Mouse (Mus musculus): Measurements from ENCODE around the gene Prkca. TPM values are rescaled to one million over a fixed set of nuclear protein-coding genes. Genes with fewer than 3 reads are reported as not detected.

Prkca gene
- polyA plus RNA-seq, 1 experiment = not detected

- no peak for TF ChIP-seq GATA1 (IDR thresholded peaks at IDR 0.05; ENCODE audit: low read length)
Observed at GRCm38 (mm10) chr11:108136341-108136740, 207.4 kb downstream of the Prkca start.

- no peak for TF ChIP-seq GATA1 (IDR thresholded peaks at IDR 0.05; ENCODE audit: low read length)
Observed at GRCm38 (mm10) chr11:108135407-108136159, 208.1 kb downstream of the Prkca start.

GRCm38 (mm10) chr11:108128593-108128992, 215.1 kb downstream of the Prkca start:
- TF ChIP-seq GATA1 (IDR thresholded peaks at IDR 0.05; ENCODE audit: low read length) = no peak

GRCm38 (mm10) chr11:108127908-108128307, 215.8 kb downstream of the Prkca start:
- no peak for TF ChIP-seq GATA1 (IDR thresholded peaks at IDR 0.05; ENCODE audit: low read length)

- TF ChIP-seq GATA1 (IDR thresholded peaks at IDR 0.05; ENCODE audit: low read length) = no peak
Observed at GRCm38 (mm10) chr11:108122486-108122885, 221.2 kb downstream of the Prkca start.

- TF ChIP-seq GATA1 (IDR thresholded peaks at IDR 0.05; ENCODE audit: low read length) = no peak
Observed at GRCm38 (mm10) chr11:108120708-108121107, 223.0 kb downstream of the Prkca start.

GRCm38 (mm10) chr11:108119785-108120184, 223.9 kb downstream of the Prkca start:
- TF ChIP-seq GATA1 (IDR thresholded peaks at IDR 0.05; ENCODE audit: low read length) = no peak

GRCm38 (mm10) chr11:108118814-108119213, 224.9 kb downstream of the Prkca start:
- TF ChIP-seq GATA1 (IDR thresholded peaks at IDR 0.05; ENCODE audit: low read length) = no peak

- no peak for TF ChIP-seq GATA1 (IDR thresholded peaks at IDR 0.05; ENCODE audit: low read length)
Observed at GRCm38 (mm10) chr11:108118221-108118620, 225.5 kb downstream of the Prkca start.

- TF ChIP-seq GATA1 (IDR thresholded peaks at IDR 0.05; ENCODE audit: low read length) = no peak
Observed at GRCm38 (mm10) chr11:108117360-108118050, 226.2 kb downstream of the Prkca start.

- no peak for TF ChIP-seq GATA1 (IDR thresholded peaks at IDR 0.05; ENCODE audit: low read length)
Observed at GRCm38 (mm10) chr11:108114091-108114490, 229.6 kb downstream of the Prkca start.

- TF ChIP-seq GATA1 (IDR thresholded peaks at IDR 0.05; ENCODE audit: low read length) = no peak
Observed at GRCm38 (mm10) chr11:108112437-108112836, 231.3 kb downstream of the Prkca start.

- TF ChIP-seq GATA1 (IDR thresholded peaks at IDR 0.05; ENCODE audit: low read length) = no peak
Observed at GRCm38 (mm10) chr11:108104085-108104484, 239.6 kb downstream of the Prkca start.

GRCm38 (mm10) chr11:108101280-108101950, 242.3 kb downstream of the Prkca start:
- no peak for TF ChIP-seq GATA1 (IDR thresholded peaks at IDR 0.05; ENCODE audit: low read length)

GRCm38 (mm10) chr11:108098306-108098705, 245.4 kb downstream of the Prkca start:
- no peak for TF ChIP-seq GATA1 (IDR thresholded peaks at IDR 0.05; ENCODE audit: low read length)

GRCm38 (mm10) chr11:108094796-108095195, 248.9 kb downstream of the Prkca start:
- TF ChIP-seq GATA1 (IDR thresholded peaks at IDR 0.05; ENCODE audit: low read length) = no peak
